Mouse (Mus musculus) forebrain, embryonic 10.5 days (tissue): ENCODE data around the gene Ss18l2. TPM values are rescaled to one million over a fixed set of nuclear protein-coding genes. Genes with fewer than 3 reads are reported as not detected.

Experiments used
- polyA plus RNA-seq: library from polyadenylated mRNA; unstranded; fragments of >200 nt; fragmentation: Nextera tagmentation; extraction: Ambion mirVana; gene quantifications from 2 replicates; pipeline ENCODE4 v1.2.1, GENCODE M21; 2016

Ss18l2 gene
- polyA plus RNA-seq, 1 experiment from 2014 or later: 85.3 TPM

Other genes with a start within 250 kb of the Ss18l2 start
- 0.64 and 0.66 TPM in 2 replicates for gene Cck, start 214.6 kb upstream of the Ss18l2 start, polyA plus RNA-seq
- not detected in 2 replicates for gene Lyzl4, start 68.2 kb upstream of the Ss18l2 start, polyA plus RNA-seq
- gene Vipr1, start 67.6 kb upstream of the Ss18l2 start, polyA plus RNA-seq: 0.27 and 0.33 TPM in 2 replicates
- gene Sec22c, start 4.8 kb upstream of the Ss18l2 start, polyA plus RNA-seq: 15.3 and 18.6 TPM in 2 replicates
- 52.9 and 60.5 TPM in 2 replicates for gene Nktr, start 8.8 kb downstream of the Ss18l2 start, polyA plus RNA-seq
- 4.1 and 4.8 TPM in 2 replicates for gene Zfp651, start 49.0 kb downstream of the Ss18l2 start, polyA plus RNA-seq
- 0.12 TPM in 1 of 2 replicates, not detected in the other for gene Klhl40, start 67.3 kb downstream of the Ss18l2 start, polyA plus RNA-seq
- not detected in 2 replicates for gene Hhatl, start 82.2 kb downstream of the Ss18l2 start, polyA plus RNA-seq
- 2.6 and 2.7 TPM in 2 replicates for gene Ccdc13, start 129.1 kb downstream of the Ss18l2 start, polyA plus RNA-seq
- gene Higd1a, start 148.0 kb downstream of the Ss18l2 start, polyA plus RNA-seq: 229 and 238 TPM in 2 replicates
- 0.42 and 0.50 TPM in 2 replicates for gene Ackr2, start 188.0 kb downstream of the Ss18l2 start, polyA plus RNA-seq
- gene Cyp8b1, start 206.0 kb downstream of the Ss18l2 start, polyA plus RNA-seq: not detected in 2 replicates
- 0.41 and 0.58 TPM in 2 replicates for gene Fam198a, start 240.7 kb downstream of the Ss18l2 start, polyA plus RNA-seq